Mouse (Mus musculus): ENCODE results near the gene Rnf26. TPM values are rescaled to one million over a fixed set of nuclear protein-coding genes. Genes with fewer than 3 reads are reported as not detected.

The Rnf26 gene
- polyA plus RNA-seq, 1 experiment from 2014 or later, result 18.8 TPM

- Histone ChIP-seq H3K36me3 (ENCODE audit: control insufficient read depth, insufficient read depth) (no peaks in the 10 kb centered on the region), H3K4me2 (replicated peaks; ENCODE audit: low read depth) (no peak overlapping the region), H3K4me1 (replicated peaks; ENCODE audit: control insufficient read depth, insufficient read depth, low read length) (no peaks in the 10 kb centered on the region), H3K27ac (ENCODE audit: low read depth, low read length) (no peak overlapping the region), H3K9me3 (ENCODE audit: control insufficient read depth) (no peaks in the 10 kb centered on the region), H3K9ac (ENCODE audit: low read depth, low read length) (no peak overlapping the region), H3K27me3 (replicated peaks; ENCODE audit: control insufficient read depth, insufficient read depth, low read length) (peaks cover 16% of the 10 kb centered on the region), H3K4me3 (ENCODE audit: low read depth, low read length) (no peak overlapping the region)
- TF ChIP-seq CTCF (IDR thresholded peaks at IDR 0.05; ENCODE audit: low read depth), result no peak
- ATAC-seq, result no peak
- WGBS, result 66% methylated on average over 15 of the region's 15 CpGs
Measured at GRCm38 (mm10) chr9:44048541-44049380, 64.6 kb downstream of the Rnf26 start.

- no peak for TF ChIP-seq CTCF (IDR thresholded peaks at IDR 0.05; ENCODE audit: low read depth)
- Histone ChIP-seq H3K36me3 (ENCODE audit: control insufficient read depth, insufficient read depth) (no peaks in the 10 kb centered on the region), H3K27me3 (replicated peaks; ENCODE audit: control insufficient read depth, insufficient read depth, low read length) (peaks cover 25% of the 10 kb centered on the region), H3K27ac (ENCODE audit: low read depth, low read length) (no peak overlapping the region), H3K9ac (ENCODE audit: low read depth, low read length) (no peak overlapping the region), H3K4me3 (ENCODE audit: low read depth, low read length) (no peak overlapping the region), H3K4me2 (replicated peaks; ENCODE audit: low read depth) (no peak overlapping the region), H3K4me1 (replicated peaks; ENCODE audit: control insufficient read depth, insufficient read depth, low read length) (no peaks in the 10 kb centered on the region), H3K9me3 (ENCODE audit: control insufficient read depth) (no peaks in the 10 kb centered on the region)
- 74% methylated on average over 14 of the region's 14 CpGs for WGBS
- no peak for ATAC-seq
Measured at GRCm38 (mm10) chr9:44047571-44048490, 65.5 kb downstream of the Rnf26 start.

GRCm38 (mm10) chr9:44047071-44047470 is 66.2 kb downstream of the Rnf26 start:
- no peak overlapping the region for H3K9ac ChIP-seq (ENCODE audit: low read depth, low read length)
- no peak overlapping the region for H3K4me3 ChIP-seq (ENCODE audit: low read depth, low read length)
- peaks cover 30% of the 10 kb centered on the region for H3K27me3 ChIP-seq (replicated peaks; ENCODE audit: control insufficient read depth, insufficient read depth, low read length)
- H3K36me3 ChIP-seq (ENCODE audit: control insufficient read depth, insufficient read depth), result no peaks in the 10 kb centered on the region
- H3K9me3 ChIP-seq (ENCODE audit: control insufficient read depth), result no peaks in the 10 kb centered on the region
- no peaks in the 10 kb centered on the region for H3K4me1 ChIP-seq (replicated peaks; ENCODE audit: control insufficient read depth, insufficient read depth, low read length)
- WGBS, result 56% methylated on average over 6 of the region's 6 CpGs
- H3K4me2 ChIP-seq (replicated peaks; ENCODE audit: low read depth), result no peak overlapping the region
- no peak for TF ChIP-seq CTCF (IDR thresholded peaks at IDR 0.05; ENCODE audit: low read depth)
- no peak for ATAC-seq
- no peak overlapping the region for H3K27ac ChIP-seq (ENCODE audit: low read depth, low read length)

- H3K4me1 ChIP-seq (replicated peaks; ENCODE audit: control insufficient read depth, insufficient read depth, low read length), result no peaks in the 10 kb centered on the region
- 87% methylated on average over 12 of the region's 12 CpGs for WGBS
Measured at GRCm38 (mm10) chr9:44046426-44046825, 66.9 kb downstream of the Rnf26 start.

DNA sequence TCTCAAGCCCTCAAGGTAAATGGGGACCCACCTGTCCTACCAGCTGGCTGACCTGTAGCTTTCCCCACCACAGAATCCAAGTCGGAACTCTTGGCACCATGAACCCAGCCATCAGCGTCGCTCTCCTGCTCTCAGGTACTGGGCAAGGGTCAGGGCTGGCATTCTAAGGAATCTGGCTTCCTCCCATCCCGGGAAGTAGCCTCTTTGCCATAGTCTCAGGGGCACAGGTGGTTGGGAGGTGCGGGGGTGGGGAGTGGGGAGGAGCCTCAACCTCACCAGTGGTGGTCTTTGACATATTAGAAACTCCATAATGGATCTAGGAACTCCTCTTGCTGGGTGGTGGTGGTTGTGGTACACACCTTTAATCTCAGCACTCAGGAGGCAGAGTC is 67.4 kb downstream of the Rnf26 start:
- no peak for ATAC-seq
- no peak for TF ChIP-seq CTCF (IDR thresholded peaks at IDR 0.05; ENCODE audit: low read depth)
- Histone ChIP-seq H3K36me3 (ENCODE audit: control insufficient read depth, insufficient read depth) (no peaks in the 10 kb centered on the region), H3K4me1 (replicated peaks; ENCODE audit: control insufficient read depth, insufficient read depth, low read length) (no peaks in the 10 kb centered on the region), H3K4me2 (replicated peaks; ENCODE audit: low read depth) (no peak overlapping the region), H3K27ac (ENCODE audit: low read depth, low read length) (no peak overlapping the region), H3K9me3 (ENCODE audit: control insufficient read depth) (no peaks in the 10 kb centered on the region), H3K4me3 (ENCODE audit: low read depth, low read length) (no peak overlapping the region), H3K9ac (ENCODE audit: low read depth, low read length) (no peak overlapping the region), H3K27me3 (replicated peaks; ENCODE audit: control insufficient read depth, insufficient read depth, low read length) (peaks cover 39% of the 10 kb centered on the region)
- WGBS, result 78% methylated on average over 5 of the region's 5 CpGs

More at GRCm38 (mm10) chr9:44046426-44046825, 66.9 kb downstream of the Rnf26 start:
- H3K4me2 ChIP-seq (replicated peaks; ENCODE audit: low read depth), result no peak overlapping the region
- H3K9ac ChIP-seq (ENCODE audit: low read depth, low read length), result no peak overlapping the region
- H3K4me3 ChIP-seq (ENCODE audit: low read depth, low read length), result no peak overlapping the region
- H3K9me3 ChIP-seq (ENCODE audit: control insufficient read depth), result no peaks in the 10 kb centered on the region
- ATAC-seq, result no peak
- no peak for TF ChIP-seq CTCF (IDR thresholded peaks at IDR 0.05; ENCODE audit: low read depth)
- H3K27ac ChIP-seq (ENCODE audit: low read depth, low read length), result no peak overlapping the region
- H3K27me3 ChIP-seq (replicated peaks; ENCODE audit: control insufficient read depth, insufficient read depth, low read length), result peaks cover 35% of the 10 kb centered on the region
- H3K36me3 ChIP-seq (ENCODE audit: control insufficient read depth, insufficient read depth), result no peaks in the 10 kb centered on the region

Other genes with a start within 250 kb of the Rnf26 start
- 4.6 and 4.9 TPM in 2 replicates for gene Thy1, start 70.1 kb downstream of the Rnf26 start, polyA plus RNA-seq (2015; fragmentation: Nextera tagmentation; extraction: Ambion mirVana)
- gene Usp2, start 46.5 kb downstream of the Rnf26 start, polyA plus RNA-seq (2015; fragmentation: Nextera tagmentation; extraction: Ambion mirVana), result 9.7 and 10.4 TPM in 2 replicates
- gene Mfrp, start 11.8 kb downstream of the Rnf26 start, polyA plus RNA-seq (2015; fragmentation: Nextera tagmentation; extraction: Ambion mirVana), result 0.05 TPM in 1 of 2 replicates, not detected in the other
- 5.4 and 6.0 TPM in 2 replicates for gene C1qtnf5, start 6.3 kb downstream of the Rnf26 start, polyA plus RNA-seq (2015; fragmentation: Nextera tagmentation; extraction: Ambion mirVana)
- 0.05 TPM in 1 of 2 replicates, not detected in the other for gene Gm49380, start within 50 bp of the Rnf26 start, polyA plus RNA-seq (2015; fragmentation: Nextera tagmentation; extraction: Ambion mirVana)
- 31.5 and 34.0 TPM in 2 replicates for gene Mcam, start 21.0 kb upstream of the Rnf26 start, polyA plus RNA-seq (2015; fragmentation: Nextera tagmentation; extraction: Ambion mirVana)
- 5.8 and 6.7 TPM in 2 replicates for gene Cbl, start 120.5 kb upstream of the Rnf26 start, polyA plus RNA-seq (2015; fragmentation: Nextera tagmentation; extraction: Ambion mirVana)
- gene Ccdc153, start 127.2 kb upstream of the Rnf26 start, polyA plus RNA-seq (2015; fragmentation: Nextera tagmentation; extraction: Ambion mirVana), result not detected in 2 replicates
- gene Pdzd3, start 138.0 kb upstream of the Rnf26 start, polyA plus RNA-seq (2015; fragmentation: Nextera tagmentation; extraction: Ambion mirVana), result 37.0 and 40.1 TPM in 2 replicates
- gene Nlrx1, start 155.1 kb upstream of the Rnf26 start, polyA plus RNA-seq (2015; fragmentation: Nextera tagmentation; extraction: Ambion mirVana), result 4.6 TPM in 2 replicates
- 0.88 and 1.1 TPM in 2 replicates for gene Abcg4, start 175.1 kb upstream of the Rnf26 start, polyA plus RNA-seq (2015; fragmentation: Nextera tagmentation; extraction: Ambion mirVana)
- 6.0 and 6.8 TPM in 2 replicates for gene Hinfp, start 192.2 kb upstream of the Rnf26 start, polyA plus RNA-seq (2015; fragmentation: Nextera tagmentation; extraction: Ambion mirVana)
- gene C2cd2l, start 206.8 kb upstream of the Rnf26 start, polyA plus RNA-seq (2015; fragmentation: Nextera tagmentation; extraction: Ambion mirVana), result 42.4 TPM in 2 replicates
- 23.6 and 25.3 TPM in 2 replicates for gene Dpagt1, start 212.5 kb upstream of the Rnf26 start, polyA plus RNA-seq (2015; fragmentation: Nextera tagmentation; extraction: Ambion mirVana)
- gene H2afx, start 221.2 kb upstream of the Rnf26 start, polyA plus RNA-seq (2015; fragmentation: Nextera tagmentation; extraction: Ambion mirVana), result 84.5 and 89.1 TPM in 2 replicates
- 60.1 and 60.7 TPM in 2 replicates for gene Hmbs, start 230.7 kb upstream of the Rnf26 start, polyA plus RNA-seq (2015; fragmentation: Nextera tagmentation; extraction: Ambion mirVana)
- gene Vps11, start 248.2 kb upstream of the Rnf26 start, polyA plus RNA-seq (2015; fragmentation: Nextera tagmentation; extraction: Ambion mirVana), result 27.2 and 27.4 TPM in 2 replicates

All from intestine, postnatal 0 days (tissue).